Mouse (Mus musculus) monocyte, adult 5-6 weeks (primary cell): ENCODE measurements around the gene Stk38. TPM values are rescaled to one million over a fixed set of nuclear protein-coding genes. Genes with fewer than 3 reads are reported as not detected.

ENCODE experiments used
- ATAC-seq: fragments of 153-309, 156-312 bp; replicated peaks from 2 replicates; pipeline ENCODE4 v1.8.0; 2017; ENCODE audit warnings: mild to moderate bottlenecking; ENCODE audit not compliant: low TSS enrichment, insufficient number of reproducible peaks, severe bottlenecking, poor library complexity, low FRiP score
- total RNA-seq: library from RNA; stranded (forward); fragments of 200-1000, 200-491, 200-594 nt; gene quantifications from 3 replicates; pipeline ENCODE4 v1.2.3, GENCODE M21; 2017

Stk38 gene
- total RNA-seq, 1 experiment from 2014 or later: 402 TPM

- ATAC-seq: no peak
Measured at GRCm38 (mm10) chr17:28984724-28985420, 22.9 kb downstream of the Stk38 start.

GRCm38 (mm10) chr17:28982591-28982990, 25.2 kb downstream of the Stk38 start:
- no peak for ATAC-seq

- ATAC-seq: no peak
Measured at GRCm38 (mm10) chr17:28981081-28981480, 26.7 kb downstream of the Stk38 start.

GRCm38 (mm10) chr17:28979091-28979490, 28.7 kb downstream of the Stk38 start:
- no peak for ATAC-seq

- no peak for ATAC-seq
Measured at GRCm38 (mm10) chr17:28970122-28970521, 37.7 kb downstream of the Stk38 start.

GRCm38 (mm10) chr17:28967021-28967610, 40.7 kb downstream of the Stk38 start:
- ATAC-seq: peak; percentile 66

- no peak for ATAC-seq
Measured at GRCm38 (mm10) chr17:28961596-28961995, 46.2 kb downstream of the Stk38 start.

GRCm38 (mm10) chr17:28960597-28960996, 47.2 kb downstream of the Stk38 start:
- ATAC-seq: no peak

- no peak for ATAC-seq
Measured at GRCm38 (mm10) chr17:28954416-28954815, 53.4 kb downstream of the Stk38 start.

GRCm38 (mm10) chr17:28953251-28953650, 54.5 kb downstream of the Stk38 start:
- ATAC-seq: no peak

- ATAC-seq: peak; percentile 77
Measured at GRCm38 (mm10) chr17:28951831-28952799, 55.7 kb downstream of the Stk38 start, which contains the start of gene Kctd20. Gene Kctd20 (plus strand): TSS chr17:28951950.

GRCm38 (mm10) chr17:28950751-28951150, 57.0 kb downstream of the Stk38 start:
- ATAC-seq: no peak

GRCm38 (mm10) chr17:28948661-28949060, 59.1 kb downstream of the Stk38 start:
- no peak for ATAC-seq

- ATAC-seq: 0 out of 2 replicates have a peak, but pooled peaks have one; percentile 28
Measured at GRCm38 (mm10) chr17:28947011-28947939, 60.5 kb downstream of the Stk38 start.

GRCm38 (mm10) chr17:28944481-28944880, 63.3 kb downstream of the Stk38 start:
- no peak for ATAC-seq

GRCm38 (mm10) chr17:28943740-28944139, 64.1 kb downstream of the Stk38 start, which contains the start of gene Pxt1:
Gene Pxt1 (minus strand): TSS chr17:28943840.
- no peak for ATAC-seq

GRCm38 (mm10) chr17:28942101-28942500, 65.7 kb downstream of the Stk38 start:
- ATAC-seq: 0 out of 2 replicates have a peak, but pooled peaks have one; percentile 47
